ENCODE assay signal across 24 mouse cellular contexts in genomic region chr13:100603738-100604095, GRCm38 (mm10). TPM values are rescaled to one million over a fixed set of nuclear protein-coding genes. Genes with fewer than 3 reads are reported as not detected.
DNase-seq lines count a peak whose midpoint lies in the region; ATAC-seq and TF ChIP-seq lines count a peak whose summit lies in the region.
"Had no signal": no experiment of that assay in that cellular context is flagged by ENCODE, and none has a peak within 500 bp of the region (broad histone marks: within the 10 kb centered on the region; RNA-seq: fewer than 3 reads in every experiment).

No protein-coding gene starts in this region.

- H3K4me3 ChIP-seq in heart, embryonic 10.5 days = no peak overlapping the region
- H3K4me3 ChIP-seq in liver, adult 2 months (ENCODE audit: insufficient read depth, low read depth, low read length) = no peak overlapping the region
- no peak overlapping the region for H3K4me3 ChIP-seq in liver, embryonic 12.5 days
- no peak overlapping the region for H3K4me3 ChIP-seq in lung, postnatal 0 days (ENCODE audit: low read depth, low read length)
- H3K4me3 ChIP-seq: forebrain, embryonic 10.5 days; forebrain, embryonic 13.5 days; hindbrain, embryonic 12.5 days; hindbrain, embryonic 15.5 days had no signal

- TF ChIP-seq EP300 in lung, postnatal 0 days (IDR thresholded peaks at IDR 0.05) = no peak

- peak overlapping the region; percentile 28; the same call in 1 of the 2 replicates for H3K9ac ChIP-seq in liver, adult 2 months (ENCODE audit: low read depth, low read length)
- no peak overlapping the region for H3K9ac ChIP-seq in liver, embryonic 12.5 days
- H3K9ac ChIP-seq in lung, postnatal 0 days (replicated peaks; ENCODE audit: low read depth) = no peak overlapping the region
- H3K9ac ChIP-seq: forebrain, embryonic 13.5 days; hindbrain, embryonic 12.5 days; hindbrain, embryonic 15.5 days had no signal

- H3K27ac ChIP-seq in heart, embryonic 10.5 days = no peak overlapping the region
- H3K27ac ChIP-seq in liver, adult 2 months (replicated peaks; ENCODE audit: insufficient read depth, low read depth, low read length) = peak overlapping the region; percentile 100
- no peak overlapping the region for H3K27ac ChIP-seq in liver, embryonic 12.5 days
- no peak overlapping the region for H3K27ac ChIP-seq in lung, postnatal 0 days (ENCODE audit: low read length)
- H3K27ac ChIP-seq: forebrain, embryonic 10.5 days; forebrain, embryonic 13.5 days; hindbrain, embryonic 12.5 days; hindbrain, embryonic 15.5 days had no signal

- H3K9me3 ChIP-seq in heart, embryonic 10.5 days = 0 out of 2 replicates have a peak, but pooled peaks cover 2% of the 10 kb centered on the region
- H3K9me3 ChIP-seq in liver, embryonic 12.5 days (replicated peaks) = peaks cover 5% of the 10 kb centered on the region; the same call in 1 of the 2 replicates
- no peaks in the 10 kb centered on the region for H3K9me3 ChIP-seq in lung, postnatal 0 days (ENCODE audit: low read length)
- H3K9me3 ChIP-seq: forebrain, embryonic 13.5 days; hindbrain, embryonic 15.5 days had no signal

- TF ChIP-seq POLR2A in liver, adult 2 months (IDR thresholded peaks at IDR 0.05; ENCODE audit: extremely low read depth, insufficient read depth, low read length) = no peak

- no peaks in the 10 kb centered on the region for H3K4me1 ChIP-seq in heart, embryonic 10.5 days
- H3K4me1 ChIP-seq in liver, adult 2 months (ENCODE audit: control insufficient read depth, insufficient read depth, low read length) = peaks cover 31% of the 10 kb centered on the region
- H3K4me1 ChIP-seq in liver, embryonic 12.5 days = peaks cover 17% of the 10 kb centered on the region
- no peaks in the 10 kb centered on the region for H3K4me1 ChIP-seq in lung, postnatal 0 days (ENCODE audit: insufficient read depth, low read depth, low read length)
- H3K4me1 ChIP-seq: forebrain, embryonic 13.5 days; hindbrain, embryonic 12.5 days; hindbrain, embryonic 15.5 days had no signal

- H3K27me3 ChIP-seq in heart, embryonic 10.5 days (ENCODE audit: insufficient read depth, poor library complexity, severe bottlenecking) = no peaks in the 10 kb centered on the region
- H3K27me3 ChIP-seq in liver, adult 2 months (ENCODE audit: control insufficient read depth, insufficient read depth, low read length) = no peaks in the 10 kb centered on the region
- no peaks in the 10 kb centered on the region for H3K27me3 ChIP-seq in liver, embryonic 12.5 days (replicated peaks)
- no peaks in the 10 kb centered on the region for H3K27me3 ChIP-seq in lung, postnatal 0 days (replicated peaks; ENCODE audit: insufficient read depth, low read length)
- H3K27me3 ChIP-seq: CH12.LX; forebrain, embryonic 13.5 days; hindbrain, embryonic 12.5 days; hindbrain, embryonic 15.5 days; Patski had no signal

- H3K4me2 ChIP-seq in liver, embryonic 12.5 days = no peak overlapping the region
- no peak overlapping the region for H3K4me2 ChIP-seq in lung, postnatal 0 days (replicated peaks; ENCODE audit: low read depth, low read length)
- H3K4me2 ChIP-seq: forebrain, embryonic 13.5 days; heart, embryonic 11.5 days; hindbrain, embryonic 12.5 days; hindbrain, embryonic 15.5 days had no signal

- peak; percentile 71 for DNase-seq in heart, embryonic 10.5 days (ENCODE audit: low spot score)
- no peak for DNase-seq in heart, adult 8-10 months (ENCODE audit: low spot score)
- DNase-seq in liver, adult 2 months (ENCODE audit: extremely low read depth, low read depth, low spot score) = no peak
- no peak for DNase-seq in lung, postnatal 0 days (ENCODE audit: low spot score)
- no peak for DNase-seq in lung, postnatal 14 days
- DNase-seq: adrenal gland, postnatal 10 days; adrenal gland, postnatal 36 days; B cell, adult 2 months; cerebellum, adult 18-20 months; cerebellum, adult 9-10 months; cerebellum, postnatal 14 days; gastrocnemius, postnatal 10 days; gastrocnemius, postnatal 36 days had no signal

- H3K79me2 ChIP-seq in liver, adult 2 months (ENCODE audit: control insufficient read depth, insufficient read depth, low read length) = peaks cover 4% of the 10 kb centered on the region; the same call in 1 of the 2 replicates

- 86% methylated on average over 11 of the region's 11 CpGs for WGBS in heart, embryonic 10.5 days
- 67% methylated on average over 11 of the region's 11 CpGs for WGBS in liver, adult 2 months
- 75% methylated on average over 11 of the region's 11 CpGs for WGBS in liver, embryonic 12.5 days (ENCODE audit: insufficient replicate concordance)
- WGBS in lung, postnatal 0 days = 65% methylated on average over 11 of the region's 11 CpGs

- no peak for TF ChIP-seq CTCF in liver, adult 2 months (IDR thresholded peaks at IDR 0.05; ENCODE audit: low read depth, low read length)
- TF ChIP-seq CTCF in lung, postnatal 0 days (IDR thresholded peaks at IDR 0.05) = no peak

- no peak for ATAC-seq in liver, embryonic 12.5 days
- ATAC-seq in lung, postnatal 0 days = 0 out of 2 replicates have a peak, but pooled peaks have one; percentile 17
- ATAC-seq: forebrain, embryonic 13.5 days; forebrain, embryonic 16.5 days; Patski had no signal

- 0 out of 2 replicates have a peak, but pooled peaks cover 2% of the 10 kb centered on the region for H3K36me3 ChIP-seq in heart, embryonic 10.5 days
- H3K36me3 ChIP-seq in liver, adult 2 months (ENCODE audit: control insufficient read depth, insufficient read depth, low read length) = peaks cover 2% of the 10 kb centered on the region; the same call in 1 of the 2 replicates
- peaks cover 13% of the 10 kb centered on the region; the same call in 1 of the 2 replicates for H3K36me3 ChIP-seq in liver, embryonic 12.5 days
- H3K36me3 ChIP-seq in lung, postnatal 0 days (ENCODE audit: insufficient read depth, low read length) = no peaks in the 10 kb centered on the region
- H3K36me3 ChIP-seq: hindbrain, embryonic 12.5 days had no signal

RNA-seq across cellular contexts. Expression of gene Marveld2, which starts 13.1 kb away (rescaled TPM):
- polyA plus RNA-seq in heart, embryonic 10.5 days (2016; fragmentation: Nextera tagmentation; extraction: Ambion mirVana) = 3.7 and 5.3 TPM in 2 replicates
- total RNA-seq in heart, adult 8-10 months (2022) = under 1 TPM; 0.37 to 0.90 (median 0.63) TPM
- 6.2 and 9.5 TPM in 2 replicates for total RNA-seq in liver, adult 2 months (2014; rRNA removed)
- 6.4 and 8.6 TPM in 2 replicates for polyA plus RNA-seq in liver, adult 2 months (2012; rRNA removed)
- 6.2 and 7.1 TPM in 2 replicates for polyA plus RNA-seq in liver, embryonic 12.5 days (2016; fragmentation: Nextera tagmentation; extraction: Ambion mirVana)
- 11.5 and 11.8 TPM in 2 replicates for polyA plus RNA-seq in lung, postnatal 0 days (2015; fragmentation: Nextera tagmentation; extraction: Ambion mirVana)

RNA-seq across cellular contexts. Expression of gene Ak6, which starts 47.1 kb away (rescaled TPM):
- polyA plus RNA-seq in heart, embryonic 10.5 days (2016; fragmentation: Nextera tagmentation; extraction: Ambion mirVana) = 271 and 304 TPM in 2 replicates
- total RNA-seq in heart, adult 8-10 months (2022) = 10 to 100 TPM; 57.2 to 64.6 (median 60.3) TPM
- total RNA-seq in liver, adult 2 months (2014; rRNA removed) = 46.4 and 52.1 TPM in 2 replicates
- 20.3 and 20.9 TPM in 2 replicates for polyA plus RNA-seq in liver, adult 2 months (2012; rRNA removed)
- 216 and 222 TPM in 2 replicates for polyA plus RNA-seq in liver, embryonic 12.5 days (2016; fragmentation: Nextera tagmentation; extraction: Ambion mirVana)
- 135 and 136 TPM in 2 replicates for polyA plus RNA-seq in lung, postnatal 0 days (2015; fragmentation: Nextera tagmentation; extraction: Ambion mirVana)

RNA-seq across cellular contexts. Expression of gene Rad17, which starts 47.1 kb away (rescaled TPM):
- polyA plus RNA-seq in heart, embryonic 10.5 days (2016; fragmentation: Nextera tagmentation; extraction: Ambion mirVana) = 24.1 and 25.6 TPM in 2 replicates
- 10 to 100 TPM; 13.4 to 16.6 (median 15.6) TPM for total RNA-seq in heart, adult 8-10 months (2022)
- 10.1 and 12.5 TPM in 2 replicates for total RNA-seq in liver, adult 2 months (2014; rRNA removed)
- polyA plus RNA-seq in liver, adult 2 months (2012; rRNA removed) = 1.8 and 2.5 TPM in 2 replicates
- polyA plus RNA-seq in liver, embryonic 12.5 days (2016; fragmentation: Nextera tagmentation; extraction: Ambion mirVana) = 20.0 and 20.3 TPM in 2 replicates
- 12.9 and 14.4 TPM in 2 replicates for polyA plus RNA-seq in lung, postnatal 0 days (2015; fragmentation: Nextera tagmentation; extraction: Ambion mirVana)

RNA-seq across cellular contexts. Expression of gene Taf9, which starts 47.7 kb away (rescaled TPM):
- 12.4 and 12.8 TPM in 2 replicates for polyA plus RNA-seq in heart, embryonic 10.5 days (2016; fragmentation: Nextera tagmentation; extraction: Ambion mirVana)
- total RNA-seq in heart, adult 8-10 months (2022) = 10 to 100 TPM in 3 of 4 experiments, 1 to 10 TPM in 1; 9.1 to 14.5 (median 12.1) TPM
- 2.1 and 2.5 TPM in 2 replicates for total RNA-seq in liver, adult 2 months (2014; rRNA removed)
- 0.67 and 0.76 TPM in 2 replicates for polyA plus RNA-seq in liver, adult 2 months (2012; rRNA removed)
- 17.8 and 17.9 TPM in 2 replicates for polyA plus RNA-seq in liver, embryonic 12.5 days (2016; fragmentation: Nextera tagmentation; extraction: Ambion mirVana)
- 12.2 and 15.5 TPM in 2 replicates for polyA plus RNA-seq in lung, postnatal 0 days (2015; fragmentation: Nextera tagmentation; extraction: Ambion mirVana)

RNA-seq across cellular contexts. Expression of gene Ocln, which starts 51.2 kb away (rescaled TPM):
- polyA plus RNA-seq in heart, embryonic 10.5 days (2016; fragmentation: Nextera tagmentation; extraction: Ambion mirVana) = 1.7 and 4.8 TPM in 2 replicates
- total RNA-seq in heart, adult 8-10 months (2022) = 1 to 10 TPM in 1 of 4 experiments, under 1 TPM in 3; 0.24 to 1.1 (median 0.66) TPM
- 51.9 and 52.3 TPM in 2 replicates for total RNA-seq in liver, adult 2 months (2014; rRNA removed)
- polyA plus RNA-seq in liver, adult 2 months (2012; rRNA removed) = 6.1 and 7.3 TPM in 2 replicates
- 6.7 and 6.9 TPM in 2 replicates for polyA plus RNA-seq in liver, embryonic 12.5 days (2016; fragmentation: Nextera tagmentation; extraction: Ambion mirVana)
- 71.0 and 76.9 TPM in 2 replicates for polyA plus RNA-seq in lung, postnatal 0 days (2015; fragmentation: Nextera tagmentation; extraction: Ambion mirVana)
- total RNA-seq: granulocyte monocyte progenitor cell, adult 5-6 weeks had no signal
- polyA plus RNA-seq: G1E had no signal
